9 mouse cellular contexts compared by ENCODE assay signal in the genomic region with DNA sequence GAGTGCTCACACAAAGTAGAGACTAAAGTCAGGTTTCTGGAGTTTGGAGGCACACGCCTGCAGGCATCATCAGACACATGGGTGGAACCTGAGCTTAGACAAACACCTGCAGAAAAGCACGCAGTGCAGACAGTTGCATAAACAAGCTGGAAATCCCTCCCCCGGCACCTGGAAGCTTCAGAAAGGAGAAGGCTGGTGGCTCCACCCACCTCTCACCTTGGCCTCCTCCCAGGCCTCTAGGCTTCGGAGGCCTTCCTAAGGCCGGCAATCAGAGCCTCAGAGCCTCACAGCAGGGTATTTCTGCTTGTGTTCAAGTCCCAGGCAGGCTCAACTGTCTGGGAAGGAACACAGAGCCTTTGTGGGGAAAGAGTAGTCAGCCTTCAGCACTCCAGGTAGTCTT.
DNase-seq lines count a peak whose midpoint lies in the region; ATAC-seq and TF ChIP-seq lines count a peak whose summit lies in the region.
"Had no signal": no experiment of that assay in that cellular context is flagged by ENCODE, and none has a peak within 500 bp of the region (broad histone marks: within the 10 kb centered on the region; RNA-seq: fewer than 3 reads in every experiment).

No protein-coding gene starts in this region.

- peak overlapping the region; percentile 84; the same call in 1 of the 2 replicates for H3K27ac ChIP-seq in midbrain, embryonic 12.5 days (replicated peaks)
- no peak overlapping the region for H3K27ac ChIP-seq in midbrain, embryonic 11.5 days (ENCODE audit: low read depth, low read length)
- peak overlapping the region; percentile 50 for H3K27ac ChIP-seq in heart, postnatal 0 days (ENCODE audit: low read depth)
- peak overlapping the region; percentile 85 for H3K27ac ChIP-seq in limb, embryonic 14.5 days (replicated peaks; ENCODE audit: low read depth, low read length)
- peak overlapping the region; percentile 94 for H3K27ac ChIP-seq in stomach, embryonic 16.5 days (ENCODE audit: low read length)

- DNase-seq in midbrain, embryonic 11.5 days (ENCODE audit: low spot score, missing footprints) = no peak
- no peak for DNase-seq in heart, postnatal 0 days (ENCODE audit: low spot score)
- DNase-seq in limb, embryonic 14.5 days (ENCODE audit: low spot score) = peak; percentile 64
- no peak for DNase-seq in adrenal gland, postnatal 10 days
- no peak for DNase-seq in cerebellum, postnatal 10 days
- DNase-seq: adrenal gland, postnatal 14 days had no signal

- H3K4me2 ChIP-seq in midbrain, embryonic 12.5 days (replicated peaks) = no peak overlapping the region
- no peak overlapping the region for H3K4me2 ChIP-seq in midbrain, embryonic 11.5 days
- H3K4me2 ChIP-seq in heart, postnatal 0 days (ENCODE audit: low read depth, low read length) = no peak overlapping the region
- no peak overlapping the region for H3K4me2 ChIP-seq in limb, embryonic 14.5 days (replicated peaks; ENCODE audit: low read depth, low read length, severe bottlenecking)
- H3K4me2 ChIP-seq in stomach, embryonic 16.5 days (ENCODE audit: low read depth, low read length) = no peak overlapping the region

- peaks cover 51% of the 10 kb centered on the region for H3K4me1 ChIP-seq in midbrain, embryonic 12.5 days
- H3K4me1 ChIP-seq in midbrain, embryonic 11.5 days (ENCODE audit: control insufficient read depth, insufficient read depth, low read length) = peaks cover 26% of the 10 kb centered on the region
- H3K4me1 ChIP-seq in heart, postnatal 0 days (ENCODE audit: control insufficient read depth, insufficient read depth) = peaks cover 28% of the 10 kb centered on the region
- H3K4me1 ChIP-seq in limb, embryonic 14.5 days (ENCODE audit: control insufficient read depth, insufficient read depth, low read length) = peaks cover 49% of the 10 kb centered on the region
- peaks cover 68% of the 10 kb centered on the region for H3K4me1 ChIP-seq in stomach, embryonic 16.5 days (ENCODE audit: control insufficient read depth, insufficient read depth, low read length)

- 52% methylated on average over 5 of the region's 5 CpGs for WGBS in midbrain, embryonic 12.5 days
- 57% methylated on average over 5 of the region's 5 CpGs for WGBS in midbrain, embryonic 11.5 days
- 80% methylated on average over 5 of the region's 5 CpGs for WGBS in heart, postnatal 0 days
- WGBS in limb, embryonic 14.5 days = 32% methylated on average over 5 of the region's 5 CpGs
- WGBS in stomach, embryonic 16.5 days = 49% methylated on average over 5 of the region's 5 CpGs

- TF ChIP-seq CTCF in heart, postnatal 0 days (IDR thresholded peaks at IDR 0.05; ENCODE audit: low read depth) = no peak

- no peak for ATAC-seq in midbrain, embryonic 12.5 days (ENCODE audit: low FRiP score, low read depth)
- ATAC-seq in midbrain, embryonic 11.5 days (ENCODE audit: low FRiP score) = no peak
- no peak for ATAC-seq in heart, postnatal 0 days (ENCODE audit: insufficient read depth, low read depth)
- ATAC-seq in limb, embryonic 14.5 days (ENCODE audit: low FRiP score, low read depth) = peak; percentile 16; the same call in 1 of the 2 replicates
- ATAC-seq in stomach, embryonic 16.5 days (ENCODE audit: insufficient read depth, low FRiP score) = peak; percentile 45
- ATAC-seq in erythroid progenitor cell, adult 5-6 weeks (replicated peaks; ENCODE audit: low FRiP score, poor library complexity, severe bottlenecking) = no peak

- no peak overlapping the region for H3K4me3 ChIP-seq in midbrain, embryonic 12.5 days
- no peak overlapping the region for H3K4me3 ChIP-seq in midbrain, embryonic 11.5 days (ENCODE audit: low read depth, low read length)
- H3K4me3 ChIP-seq in heart, postnatal 0 days (ENCODE audit: low read depth, low read length) = no peak overlapping the region
- no peak overlapping the region for H3K4me3 ChIP-seq in limb, embryonic 14.5 days (replicated peaks; ENCODE audit: low read length)
- H3K4me3 ChIP-seq in stomach, embryonic 16.5 days (replicated peaks; ENCODE audit: low read length) = no peak overlapping the region

- no peak overlapping the region for H3K9ac ChIP-seq in midbrain, embryonic 12.5 days (replicated peaks)
- H3K9ac ChIP-seq in midbrain, embryonic 11.5 days (ENCODE audit: low read length) = no peak overlapping the region
- H3K9ac ChIP-seq in heart, postnatal 0 days (replicated peaks; ENCODE audit: low read depth, low read length) = no peak overlapping the region
- H3K9ac ChIP-seq in limb, embryonic 14.5 days (ENCODE audit: low read depth, low read length, severe bottlenecking) = no peak overlapping the region
- peak overlapping the region; percentile 58 for H3K9ac ChIP-seq in stomach, embryonic 16.5 days (ENCODE audit: low read length)

- H3K9me3 ChIP-seq in midbrain, embryonic 12.5 days = no peaks in the 10 kb centered on the region
- H3K9me3 ChIP-seq in midbrain, embryonic 11.5 days (ENCODE audit: control insufficient read depth, low read length) = no peaks in the 10 kb centered on the region
- no peaks in the 10 kb centered on the region for H3K9me3 ChIP-seq in heart, postnatal 0 days (replicated peaks; ENCODE audit: control insufficient read depth, low read length)
- no peaks in the 10 kb centered on the region for H3K9me3 ChIP-seq in limb, embryonic 14.5 days (ENCODE audit: control insufficient read depth, low read length)
- no peaks in the 10 kb centered on the region for H3K9me3 ChIP-seq in stomach, embryonic 16.5 days (replicated peaks; ENCODE audit: control insufficient read depth, low read length)

- no peak for TF ChIP-seq POLR2A in limb, embryonic 14.5 days (IDR thresholded peaks at IDR 0.05; ENCODE audit: borderline replicate concordance, extremely low read depth, insufficient read depth, insufficient read length)

- TF ChIP-seq EP300 in heart, postnatal 0 days (IDR thresholded peaks at IDR 0.05; ENCODE audit: low read depth) = no peak

- H3K27me3 ChIP-seq in midbrain, embryonic 12.5 days = no peaks in the 10 kb centered on the region
- H3K27me3 ChIP-seq in midbrain, embryonic 11.5 days (ENCODE audit: control insufficient read depth, insufficient read depth, low read length) = no peaks in the 10 kb centered on the region
- no peaks in the 10 kb centered on the region for H3K27me3 ChIP-seq in heart, postnatal 0 days (ENCODE audit: control insufficient read depth, insufficient read depth, low read length)
- H3K27me3 ChIP-seq in limb, embryonic 14.5 days (ENCODE audit: control insufficient read depth, insufficient read depth, low read length) = no peaks in the 10 kb centered on the region
- H3K27me3 ChIP-seq in stomach, embryonic 16.5 days (ENCODE audit: control insufficient read depth, insufficient read depth, low read length) = no peaks in the 10 kb centered on the region

- no peaks in the 10 kb centered on the region for H3K36me3 ChIP-seq in midbrain, embryonic 12.5 days
- no peaks in the 10 kb centered on the region for H3K36me3 ChIP-seq in midbrain, embryonic 11.5 days (ENCODE audit: control insufficient read depth, insufficient read depth, low read length)
- no peaks in the 10 kb centered on the region for H3K36me3 ChIP-seq in heart, postnatal 0 days (replicated peaks; ENCODE audit: control insufficient read depth, insufficient read depth, low read length)
- H3K36me3 ChIP-seq in limb, embryonic 14.5 days (ENCODE audit: control insufficient read depth, insufficient read depth, low read length) = no peaks in the 10 kb centered on the region
- no peaks in the 10 kb centered on the region for H3K36me3 ChIP-seq in stomach, embryonic 16.5 days (ENCODE audit: control insufficient read depth, insufficient read depth, low read length)

Comparison
In these comparisons a context has a peak if more than half of its experiments do, and no peak if none do; other contexts are left out.
1. ATAC-seq: peak in limb, embryonic 14.5 days (single experiment) and stomach, embryonic 16.5 days (single experiment); none in midbrain, embryonic 12.5 days (single experiment), midbrain, embryonic 11.5 days (single experiment), heart, postnatal 0 days (single experiment) and erythroid progenitor cell, adult 5-6 weeks (single experiment).